Mouse (Mus musculus) kidney, postnatal 0 days (tissue): Measurements from ENCODE around the gene Cfl1. TPM values are rescaled to one million over a fixed set of nuclear protein-coding genes. Genes with fewer than 3 reads are reported as not detected.

ENCODE experiments used
- ATAC-seq: fragments of 200-750 bp; cut with Nextera tagmentation; replicated peaks from 2 replicates; pipeline ENCODE4 v1.8.0; 2017; ENCODE audit warnings: low read depth, moderate number of reproducible peaks, moderate TSS enrichment, moderate library complexity; ENCODE audit not compliant: low FRiP score
- DNase-seq: peaks from one replicate; pipeline ENCODE4 v3.0.0-alpha.2; 2016; ENCODE audit warnings: low spot score
- H3K27ac ChIP-seq: fragments of 300-500 bp; sonication (generic); 2 replicates; pipeline ENCODE4 v1.5.1; 2014; ENCODE audit warnings: mild to moderate bottlenecking
- H3K27me3 ChIP-seq: fragments of 300-500 bp; sonication (generic); 2 replicates; pipeline ENCODE4 v1.6.1; 2014; ENCODE audit warnings: low read length, mixed read lengths; ENCODE audit not compliant: insufficient read depth
- H3K36me3 ChIP-seq: fragments of 300-500 bp; sonication (generic); 2 replicates; pipeline ENCODE4 v1.6.1; 2014; ENCODE audit warnings: low read length, mixed read lengths; ENCODE audit not compliant: insufficient read depth
- H3K4me1 ChIP-seq: fragments of 300-500 bp; sonication (generic); replicated peaks from 2 replicates; pipeline ENCODE4 v1.6.1; 2014; ENCODE audit warnings: antibody characterized with exemption, low read length, mixed read lengths; ENCODE audit not compliant: insufficient read depth
- H3K4me2 ChIP-seq: fragments of 300-500 bp; sonication (generic); 2 replicates; pipeline ENCODE4 v1.6.1; 2014; ENCODE audit warnings: mild to moderate bottlenecking, low read length, moderate library complexity, mixed read lengths
- H3K4me3 ChIP-seq: fragments of 300-500 bp; sonication (generic); replicated peaks from 2 replicates; pipeline ENCODE4 v1.5.1; 2014; ENCODE audit warnings: low read depth, low read length
- H3K9ac ChIP-seq: fragments of 300-500 bp; sonication (generic); 2 replicates; pipeline ENCODE4 v1.6.1; 2014; ENCODE audit warnings: low read depth, low read length
- H3K9me3 ChIP-seq: fragments of 300-500 bp; sonication (generic); replicated peaks from 2 replicates; pipeline ENCODE4 v1.6.1; 2016; ENCODE audit warnings: low read length, inconsistent platforms, mixed read lengths
- CTCF ChIP-seq: IDR thresholded peaks from 2 replicates; pipeline ENCODE4 v1.5.1; 2016; ENCODE audit warnings: antibody characterized with exemption, low read depth, mild to moderate bottlenecking, moderate library complexity
- WGBS: fragments of 180-500 bp; shearing (Covaris S2); extraction: QIAGEN DNeasy Blood & Tissue Kit; methylation state at CpG from one replicate; pipeline ENCODE4 v1.1.7; 2014; 5-methylcytosine and 5-hydroxymethylcytosine counted together
- polyA plus RNA-seq: library from polyadenylated mRNA; unstranded; fragments of >200 nt; fragmentation: Nextera tagmentation; extraction: Ambion mirVana; gene quantifications from 2 replicates; pipeline ENCODE4 v1.2.1, GENCODE M21; 2015

Cfl1 gene
- polyA plus RNA-seq, 1 experiment from 2014 or later, result 2,170 TPM

- no peak for TF ChIP-seq CTCF
- H3K4me1 ChIP-seq, result peaks cover 6% of the 10 kb centered on the region; the same call in 1 of the 2 replicates
- no peak overlapping the region for H3K4me3 ChIP-seq
- no peak for ATAC-seq
- H3K9me3 ChIP-seq, result no peaks in the 10 kb centered on the region
- no peak for DNase-seq
- no peak overlapping the region for H3K27ac ChIP-seq
- no peaks in the 10 kb centered on the region for H3K36me3 ChIP-seq
- no peak overlapping the region for H3K4me2 ChIP-seq
- no peaks in the 10 kb centered on the region for H3K27me3 ChIP-seq
- H3K9ac ChIP-seq, result no peak overlapping the region
- 94% methylated on average over 3 of the region's 3 CpGs for WGBS
Observed at GRCm38 (mm10) chr19:5513005-5513349, 22.7 kb downstream of the Cfl1 start.

- ATAC-seq (no peak), DNase-seq (no peak)
- TF ChIP-seq CTCF, result peak; percentile 34; the same call in 1 of the 2 replicates
- no peak overlapping the region for H3K9ac ChIP-seq
- H3K36me3 ChIP-seq, result no peaks in the 10 kb centered on the region
- 84% methylated on average over 7 of the region's 7 CpGs for WGBS
- H3K4me3 ChIP-seq, result no peak overlapping the region
- H3K27ac ChIP-seq, result no peak overlapping the region
- H3K4me2 ChIP-seq, result no peak overlapping the region
- no peaks in the 10 kb centered on the region for H3K27me3 ChIP-seq
- H3K9me3 ChIP-seq, result no peaks in the 10 kb centered on the region
- H3K4me1 ChIP-seq, result peaks cover 4% of the 10 kb centered on the region; the same call in 1 of the 2 replicates
Observed at GRCm38 (mm10) chr19:5515840-5516777, 25.9 kb downstream of the Cfl1 start.

GRCm38 (mm10) chr19:5516906-5517505 lies 26.8 kb downstream of the Cfl1 start:
- peak; percentile 8; the same call in 1 of the 2 replicates for TF ChIP-seq CTCF
- DNase-seq (peak; percentile 19), ATAC-seq (no peak)
- Histone ChIP-seq H3K4me1 (no peaks in the 10 kb centered on the region; the same call in 1 of the 2 replicates), H3K9me3 (no peaks in the 10 kb centered on the region), H3K36me3 (no peaks in the 10 kb centered on the region), H3K9ac (no peak overlapping the region), H3K27me3 (no peaks in the 10 kb centered on the region), H3K4me3 (no peak overlapping the region), H3K4me2 (no peak overlapping the region), H3K27ac (no peak overlapping the region)
- 79% methylated on average over 8 of the region's 8 CpGs for WGBS

GRCm38 (mm10) chr19:5518721-5519120 lies 28.5 kb downstream of the Cfl1 start:
- DNase-seq, result no peak
- H3K9ac ChIP-seq, result no peak overlapping the region
- TF ChIP-seq CTCF, result no peak
- no peak overlapping the region for H3K4me2 ChIP-seq
- no peaks in the 10 kb centered on the region for H3K9me3 ChIP-seq
- H3K27ac ChIP-seq, result no peak overlapping the region
- H3K4me1 ChIP-seq, result no peaks in the 10 kb centered on the region
- no peaks in the 10 kb centered on the region for H3K36me3 ChIP-seq
- no peak; the same call in 1 of the 2 replicates for ATAC-seq
- H3K27me3 ChIP-seq, result no peaks in the 10 kb centered on the region
- no peak overlapping the region for H3K4me3 ChIP-seq
- 92% methylated on average over 3 of the region's 3 CpGs for WGBS

GRCm38 (mm10) chr19:5525204-5525603 lies 34.9 kb downstream of the Cfl1 start:
- H3K9ac ChIP-seq, result no peak overlapping the region
- no peak overlapping the region for H3K27ac ChIP-seq
- H3K4me2 ChIP-seq, result no peak overlapping the region
- ATAC-seq (no peak), DNase-seq (no peak)
- H3K9me3 ChIP-seq, result no peaks in the 10 kb centered on the region
- no peak for TF ChIP-seq CTCF
- no peaks in the 10 kb centered on the region for H3K4me1 ChIP-seq
- H3K4me3 ChIP-seq, result no peak overlapping the region
- WGBS, result 59% methylated on average over 5 of the region's 5 CpGs
- no peaks in the 10 kb centered on the region for H3K36me3 ChIP-seq
- H3K27me3 ChIP-seq, result no peaks in the 10 kb centered on the region

- Histone ChIP-seq H3K27me3 (no peaks in the 10 kb centered on the region), H3K4me1 (no peaks in the 10 kb centered on the region), H3K27ac (peak overlapping the region; percentile 83), H3K36me3 (no peaks in the 10 kb centered on the region), H3K9me3 (no peaks in the 10 kb centered on the region), H3K4me2 (peak overlapping the region; percentile 48), H3K4me3 (peak overlapping the region; percentile 1; the same call in 1 of the 2 replicates), H3K9ac (peak overlapping the region; percentile 23; the same call in 1 of the 2 replicates)
- 10% methylated on average over 20 of the region's 20 CpGs for WGBS
- peak; percentile 97 for DNase-seq
- peak; percentile 100 for TF ChIP-seq CTCF
- peak; percentile 97 for ATAC-seq
Observed at GRCm38 (mm10) chr19:5529325-5530137, 39.3 kb downstream of the Cfl1 start.
